Mouse (Mus musculus): ENCODE results near the gene Tmem160.
A peak's percentile ranks its signal among the peaks of the same experiment; 100 is the strongest.

Gene Tmem160

DNA sequence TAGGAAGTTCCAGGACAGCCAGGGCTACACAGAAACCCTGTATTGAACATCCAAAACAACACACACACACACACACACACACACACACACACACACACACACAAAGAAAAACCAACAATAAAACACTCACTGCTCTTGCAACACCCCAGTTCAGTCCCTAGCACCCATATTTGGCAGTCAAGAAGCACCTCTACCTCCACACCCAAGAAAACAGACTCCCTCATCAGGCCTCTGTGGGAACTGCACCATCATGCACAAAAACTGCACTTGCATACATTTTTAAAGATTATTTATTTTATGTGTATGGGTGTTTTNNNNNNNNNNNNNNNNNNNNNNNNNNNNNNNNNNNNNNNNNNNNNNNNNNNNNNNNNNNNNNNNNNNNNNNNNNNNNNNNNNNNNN lies 11.3 kb upstream of the Tmem160 start:
- no peak for DNase-seq (ENCODE audit: low read depth, low spot score)

DNA sequence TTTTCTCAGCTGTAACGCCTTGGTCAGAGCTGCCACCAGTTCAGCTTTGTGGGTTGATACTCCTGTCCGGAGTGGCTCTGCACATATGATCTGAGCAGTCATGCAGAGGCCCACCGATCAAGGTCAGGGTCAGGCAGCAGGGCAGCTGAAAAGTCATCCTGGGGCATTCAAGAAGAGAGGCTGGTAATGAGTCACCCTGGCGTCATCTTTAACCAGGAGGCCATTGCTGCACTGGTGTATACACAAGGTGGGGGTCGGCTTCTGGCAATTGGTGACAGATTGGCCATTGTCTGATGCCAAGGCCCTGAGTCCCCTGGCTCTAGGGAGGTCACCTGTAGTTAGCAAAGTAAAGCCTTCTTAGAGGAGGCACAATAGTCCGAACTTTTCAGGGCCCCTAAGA lies 923 bp upstream of the Tmem160 start:
- DNase-seq (ENCODE audit: low read depth, low spot score): no peak

DNA sequence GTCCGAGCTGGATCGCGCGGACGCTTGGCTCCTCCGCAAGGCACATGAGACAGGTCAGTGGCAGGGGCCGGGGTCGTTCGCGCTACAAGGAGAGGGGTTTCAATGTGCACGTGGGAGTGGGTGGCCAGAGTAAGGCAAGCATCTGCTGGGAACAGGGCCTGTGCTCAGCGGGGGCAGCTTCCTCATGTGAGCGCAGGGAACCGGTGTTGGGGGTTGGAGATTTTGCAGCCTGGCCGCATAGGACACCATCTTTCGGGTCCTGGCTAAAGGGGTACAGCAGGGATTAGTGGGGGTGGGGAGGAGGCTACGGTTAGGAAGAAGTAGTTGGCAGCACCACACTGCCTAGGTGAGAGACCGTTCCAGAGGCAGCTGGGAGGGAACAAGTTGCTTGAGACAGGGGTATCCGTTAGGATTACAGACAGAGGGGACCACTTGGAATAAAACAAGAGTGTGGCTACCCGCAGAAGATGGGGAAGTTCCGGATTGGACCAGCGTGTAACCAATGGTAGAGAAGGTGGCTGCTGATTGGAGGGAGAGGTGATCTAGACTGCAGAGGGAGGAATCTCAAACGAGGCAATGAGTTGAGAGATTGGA lies 636 bp downstream of the Tmem160 start:
- peak; percentile 82 for DNase-seq (ENCODE audit: low read depth, low spot score)

GRCm38 (mm10) chr7:16455016-16455415 lies 2.4 kb downstream of the Tmem160 start:
- no peak for DNase-seq (ENCODE audit: low read depth, low spot score)

DNA sequence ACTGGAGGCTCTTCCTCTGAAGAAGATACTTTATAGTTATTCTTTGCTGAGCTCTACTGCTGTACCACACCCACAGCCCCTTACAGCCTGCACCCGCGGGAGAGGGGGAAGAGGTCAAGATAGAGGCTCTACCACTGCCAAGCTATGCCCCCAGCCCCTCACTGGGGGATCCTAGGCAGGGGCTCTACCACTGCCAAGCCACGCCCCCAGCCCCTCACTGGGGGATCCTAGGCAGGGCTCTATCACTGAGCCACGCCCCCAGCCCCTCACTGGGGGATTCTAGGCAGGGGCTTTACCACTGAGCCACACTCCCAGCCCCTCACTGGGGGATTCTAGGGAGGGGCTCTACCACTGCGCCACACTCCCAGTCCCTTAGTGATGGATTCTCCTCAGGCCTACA lies 3.7 kb downstream of the Tmem160 start:
- DNase-seq (ENCODE audit: low read depth, low spot score): no peak

GRCm38 (mm10) chr7:16460566-16460965 lies 8.0 kb downstream of the Tmem160 start:
- no peak for DNase-seq (ENCODE audit: low read depth, low spot score)

DNA sequence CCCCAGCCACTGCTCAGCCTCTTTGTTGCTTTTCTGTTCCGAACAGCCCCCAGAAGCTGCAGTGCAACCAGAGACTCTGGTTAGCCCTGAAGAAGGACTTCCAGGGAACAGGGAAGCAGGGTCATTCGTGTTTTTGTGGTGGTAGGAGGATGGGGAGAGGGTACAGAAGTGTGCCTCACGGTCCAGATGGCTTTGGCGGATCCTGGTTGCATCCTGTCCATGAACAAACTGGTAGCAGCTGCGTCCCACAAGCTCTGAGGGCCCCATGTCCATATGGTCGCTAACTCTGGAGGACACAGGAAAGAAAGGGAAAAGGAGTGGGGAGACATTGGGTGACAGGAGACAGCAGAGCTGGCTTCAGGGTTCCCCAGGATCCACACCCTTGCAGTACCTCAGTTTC lies 8.6 kb downstream of the Tmem160 start:
- DNase-seq (ENCODE audit: low read depth, low spot score): no peak

DNA sequence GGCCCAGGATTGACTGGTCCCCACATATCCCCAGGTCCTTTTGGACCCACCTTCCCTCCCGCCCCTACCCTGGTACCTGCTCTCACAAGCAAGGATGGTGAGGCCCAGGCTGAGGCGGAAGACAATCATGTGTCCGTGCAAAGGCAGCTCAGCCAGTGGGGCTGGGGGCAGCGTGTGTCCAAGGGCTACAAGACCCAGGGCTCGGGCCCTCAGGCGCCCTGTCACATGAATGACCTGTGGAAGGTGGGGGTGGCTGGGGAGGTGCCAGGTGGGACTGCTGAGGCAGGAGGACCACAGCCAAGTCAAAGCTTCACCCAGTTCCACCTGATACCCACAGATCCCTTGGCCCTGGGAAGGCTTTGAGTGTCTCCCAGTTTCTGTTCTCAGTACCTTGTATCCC lies 9.1 kb downstream of the Tmem160 start:
- no peak for DNase-seq (ENCODE audit: low read depth, low spot score)

DNA sequence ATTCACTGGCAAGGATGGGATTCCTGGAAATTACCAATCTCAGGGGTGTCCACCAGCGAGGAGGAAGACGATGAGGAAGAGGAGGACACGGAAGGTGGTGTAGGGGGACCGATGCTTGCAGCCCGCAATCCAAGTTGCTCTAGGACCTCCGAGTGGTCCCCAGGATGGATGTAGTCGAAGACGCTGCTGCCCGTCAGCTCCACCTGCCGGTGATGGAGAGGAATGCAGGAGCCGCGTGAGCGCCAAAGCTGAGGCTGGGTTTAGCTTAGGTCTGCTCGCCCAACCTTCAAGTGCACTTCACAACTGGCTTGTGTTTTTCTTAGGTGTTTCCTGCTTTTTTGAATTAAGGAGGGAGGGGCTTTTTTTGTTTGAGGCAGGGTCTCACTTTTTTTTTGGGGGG lies 10.6 kb downstream of the Tmem160 start:
- DNase-seq (ENCODE audit: low read depth, low spot score): peak; percentile 89

- peak; percentile 73 for DNase-seq (ENCODE audit: low read depth, low spot score)
Observed at GRCm38 (mm10) chr7:16465160-16465559, 12.6 kb downstream of the Tmem160 start.

DNA sequence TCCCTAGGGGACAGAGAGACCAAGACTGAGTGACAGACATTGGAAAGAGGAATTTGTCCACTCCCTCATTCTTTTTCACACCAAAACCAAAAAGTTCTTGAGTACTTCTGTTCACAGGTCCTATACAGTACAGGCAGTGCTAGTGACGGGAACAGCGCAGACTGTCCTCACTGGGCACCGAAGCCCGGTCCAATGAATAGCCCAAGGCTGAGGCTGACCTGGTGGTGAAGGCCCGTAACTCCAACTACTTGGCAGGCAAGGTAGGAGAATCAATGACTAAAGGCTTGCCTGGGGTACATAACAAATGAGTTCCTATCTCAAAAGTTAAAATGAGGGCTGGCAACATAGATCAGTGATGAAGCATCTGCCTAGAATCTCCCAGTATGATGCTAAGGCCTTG lies 13.0 kb downstream of the Tmem160 start:
- no peak for DNase-seq (ENCODE audit: low read depth, low spot score)

DNA sequence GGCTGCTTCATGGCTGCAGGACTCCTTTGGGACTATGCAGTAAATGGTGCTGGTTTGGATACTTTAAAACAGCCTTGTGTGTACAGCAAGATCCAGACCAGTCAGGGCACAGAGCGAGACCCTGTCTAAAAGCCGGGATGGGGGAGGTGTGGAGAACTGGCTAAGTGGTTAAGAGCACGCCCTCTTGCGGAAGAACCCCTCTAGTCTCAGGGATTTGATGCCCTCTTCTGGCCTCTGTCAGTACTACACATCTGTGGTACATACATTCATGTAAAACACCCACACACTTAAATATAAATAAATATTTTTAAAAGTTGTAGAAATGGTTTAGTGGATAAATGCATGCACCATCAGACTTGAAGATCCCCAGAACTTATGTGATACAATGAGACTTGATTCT lies 14.0 kb downstream of the Tmem160 start:
- peak; percentile 62 for DNase-seq (ENCODE audit: low read depth, low spot score)

GRCm38 (mm10) chr7:16468115-16468514 lies 15.5 kb downstream of the Tmem160 start:
- no peak for DNase-seq (ENCODE audit: low read depth, low spot score)

- DNase-seq (ENCODE audit: low read depth, low spot score): no peak
Observed at GRCm38 (mm10) chr7:16471549-16471948, 19.0 kb downstream of the Tmem160 start.

DNA sequence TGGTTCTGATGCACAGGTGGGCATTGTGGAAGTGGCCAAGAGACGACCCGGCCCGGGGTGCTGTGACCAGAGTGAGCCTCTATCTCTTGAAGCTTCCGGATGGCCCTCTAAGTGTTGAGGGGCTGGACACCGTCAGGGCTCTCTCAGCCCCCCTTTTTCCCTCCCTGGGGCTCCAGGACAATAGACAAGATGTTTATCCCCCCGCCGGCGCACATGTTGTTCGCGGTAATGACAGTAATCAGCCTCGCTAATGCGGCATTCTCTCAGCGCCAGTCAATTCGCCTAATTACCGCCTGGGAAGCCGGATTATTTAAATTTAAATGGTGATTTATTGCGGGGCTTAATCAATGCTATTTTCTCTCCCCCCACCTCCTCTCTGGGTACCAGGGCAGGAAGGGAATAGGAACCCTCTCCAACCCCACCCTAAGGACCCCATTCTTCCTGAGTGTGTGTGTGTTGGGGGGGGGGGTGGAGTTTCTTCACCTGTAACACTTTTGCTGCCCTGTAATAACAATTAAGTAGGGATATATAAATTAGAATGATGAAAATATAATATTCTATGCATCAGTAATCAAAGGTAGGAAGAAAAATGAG lies 19.6 kb downstream of the Tmem160 start:
- DNase-seq (ENCODE audit: low read depth, low spot score): no peak

DNA sequence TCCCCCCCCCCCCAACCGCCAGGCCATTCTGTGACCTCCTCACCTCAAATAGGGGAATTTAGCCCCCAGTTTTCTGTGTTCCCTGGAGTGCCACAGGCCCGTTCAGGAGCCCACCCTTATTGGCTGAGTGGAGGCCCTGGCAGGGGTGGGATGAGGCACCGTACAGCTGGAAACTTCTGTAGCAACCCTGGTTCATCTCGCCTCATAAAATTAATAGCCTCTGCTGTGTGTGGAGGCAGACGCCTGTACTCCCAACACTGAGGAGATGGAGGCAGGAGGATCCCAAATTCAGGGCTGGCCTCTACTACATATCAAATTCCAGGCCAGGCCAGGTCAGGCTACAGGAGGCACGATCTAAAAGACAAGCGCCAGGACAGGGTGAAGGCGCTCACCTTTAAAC lies 21.3 kb downstream of the Tmem160 start:
- DNase-seq (ENCODE audit: low read depth, low spot score): no peak

- no peak for DNase-seq (ENCODE audit: low read depth, low spot score)
Observed at GRCm38 (mm10) chr7:16474445-16474844, 21.9 kb downstream of the Tmem160 start.

DNA sequence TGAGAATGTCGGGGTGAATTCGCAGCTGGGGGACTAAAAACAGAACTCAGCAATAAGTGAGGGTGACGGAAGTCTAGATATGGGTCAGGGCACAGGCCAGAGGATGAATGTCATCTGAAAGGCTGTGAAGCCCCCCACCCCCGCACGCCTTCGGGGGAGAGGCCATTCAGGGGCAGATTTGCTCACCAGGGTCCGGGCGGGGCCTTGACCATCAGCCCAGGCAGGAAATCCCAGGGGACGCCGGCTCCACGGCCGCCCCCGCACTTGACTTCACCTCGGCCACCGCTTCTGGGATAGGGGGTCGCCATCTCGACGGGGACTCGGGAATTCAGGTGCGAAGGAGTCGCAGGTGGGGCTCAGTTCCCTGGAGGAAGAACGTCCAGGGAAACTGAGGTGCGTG lies 22.7 kb downstream of the Tmem160 start:
- no peak for DNase-seq (ENCODE audit: low read depth, low spot score)

DNA sequence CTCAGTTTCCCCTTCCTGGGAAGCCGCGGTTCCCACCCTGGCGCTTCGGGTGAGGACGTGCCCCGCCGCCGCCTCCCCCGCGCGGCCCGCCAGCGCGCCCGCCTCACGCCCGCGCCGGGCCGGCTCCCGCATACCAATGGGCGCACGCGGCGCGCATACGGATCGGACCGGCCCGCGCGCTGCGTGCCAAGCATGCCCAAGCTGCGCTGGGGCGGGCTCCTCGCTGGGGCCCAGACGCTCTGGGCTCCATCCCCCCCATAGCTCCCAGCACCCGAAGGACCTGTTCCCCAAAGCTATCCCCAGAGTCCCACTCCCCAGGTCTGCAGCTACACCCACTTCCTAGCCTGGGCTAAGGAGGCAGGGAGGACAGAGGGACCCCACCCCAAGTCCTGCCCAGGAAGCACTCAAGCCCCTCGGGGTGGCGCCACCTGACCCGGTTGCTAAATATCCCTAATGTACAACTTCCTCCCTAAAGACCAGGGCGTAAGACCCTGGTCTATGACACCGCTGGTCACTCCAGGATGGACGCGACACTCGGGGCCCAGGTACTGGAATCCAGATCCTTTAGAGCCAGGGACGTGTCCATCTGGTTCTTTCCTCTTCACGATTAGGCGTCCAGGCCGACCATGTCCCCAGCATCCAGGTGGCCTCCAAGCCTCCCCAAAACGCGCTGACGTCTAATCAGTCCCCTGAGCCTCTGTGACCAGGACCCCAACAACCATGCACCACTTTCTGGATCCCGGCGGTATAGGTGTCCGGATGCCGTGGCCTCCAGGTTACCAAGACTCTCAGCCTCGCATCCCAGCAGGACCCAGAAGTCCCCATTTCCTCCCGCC lies 23.4 kb downstream of the Tmem160 start:
- DNase-seq (ENCODE audit: low read depth, low spot score): no peak

DNA sequence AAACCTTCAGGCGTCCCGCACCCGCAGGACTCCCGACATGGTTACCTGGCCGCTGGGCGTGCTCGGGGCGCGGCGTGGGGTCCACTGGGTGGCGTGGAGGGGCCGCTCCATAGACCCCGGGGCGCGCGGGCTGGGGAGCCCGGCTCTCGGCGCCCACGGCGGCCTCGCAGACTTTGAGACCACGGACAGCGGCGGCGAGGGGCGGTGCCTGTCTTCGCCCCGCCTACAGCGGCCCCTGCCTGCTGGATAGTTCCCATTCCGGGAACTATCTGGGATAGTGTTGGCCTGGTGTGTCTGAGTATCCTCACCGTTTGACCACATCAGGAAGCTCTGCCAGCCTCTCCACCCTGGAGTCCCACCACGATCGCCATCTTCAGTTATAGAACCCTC lies 24.0 kb downstream of the Tmem160 start:
- DNase-seq (ENCODE audit: low read depth, low spot score): no peak

DNA sequence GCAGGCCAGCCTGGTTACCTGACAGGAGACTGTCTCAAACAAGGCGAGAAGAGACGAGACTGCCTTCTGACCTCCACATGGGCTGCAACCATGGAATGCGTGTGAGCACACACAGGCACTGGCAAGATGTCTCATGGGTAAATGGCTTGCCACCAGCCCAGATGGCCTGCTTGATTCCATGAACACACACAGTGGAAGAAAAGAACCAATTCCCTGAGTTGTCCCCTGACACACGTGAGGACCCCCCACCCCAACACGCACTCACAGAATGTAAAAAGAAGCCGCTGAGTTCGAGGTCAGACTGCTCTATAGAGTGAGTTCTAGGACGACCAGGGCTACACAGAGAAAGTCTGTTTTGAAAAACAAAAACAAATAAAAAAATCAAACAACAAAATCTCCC lies 25.0 kb downstream of the Tmem160 start, which contains the start of gene Npas1:
TSS of gene Npas1 (minus strand) at position 101 of the 400 bp plus-strand sequence.
- no peak for DNase-seq (ENCODE audit: low read depth, low spot score)

DNA sequence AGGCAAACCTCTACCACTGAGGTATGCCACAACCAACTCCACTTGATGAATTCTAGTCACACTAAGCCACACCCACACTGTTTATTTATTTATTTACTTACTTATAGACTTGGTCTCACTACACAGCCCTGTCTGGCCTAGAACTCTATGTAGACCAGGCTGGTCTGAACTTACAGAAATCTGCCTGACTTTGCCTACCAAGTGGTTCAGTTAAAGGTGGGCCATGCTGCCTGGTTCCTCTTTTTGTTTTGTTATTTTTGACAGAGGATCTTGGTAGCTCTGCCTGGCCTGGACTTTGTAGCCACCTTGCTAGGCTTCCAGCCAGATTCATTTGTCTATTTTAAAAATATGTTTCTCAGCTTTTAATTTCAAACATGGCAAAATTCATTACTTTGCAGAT lies 36.2 kb downstream of the Tmem160 start:
- DNase-seq (ENCODE audit: low read depth, low spot score): no peak

DNA sequence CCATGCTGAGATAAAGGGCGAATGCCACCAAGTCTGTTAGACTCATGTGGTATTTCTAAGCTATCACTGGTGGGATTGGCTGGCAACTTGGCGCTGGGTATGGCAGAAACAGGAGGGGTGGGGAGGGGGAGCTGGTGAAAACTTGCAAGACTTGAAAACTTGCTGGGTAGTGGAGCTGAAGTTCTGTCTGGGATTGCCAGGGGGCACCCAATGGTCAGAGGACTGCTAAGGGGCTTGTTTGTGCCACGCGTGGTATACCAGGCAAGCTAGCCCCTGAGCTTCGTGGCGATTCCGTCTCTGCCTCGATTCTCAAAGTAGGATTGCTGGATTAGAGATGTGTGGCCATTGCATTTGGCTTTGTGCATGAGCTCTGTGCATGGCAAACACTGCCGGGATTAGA lies 37.4 kb downstream of the Tmem160 start:
- DNase-seq (ENCODE audit: low read depth, low spot score): no peak

Data from mesoderm, embryonic 11.5 days (tissue).